ENCODE assay signal across 22 mouse cellular contexts in the genomic region with DNA sequence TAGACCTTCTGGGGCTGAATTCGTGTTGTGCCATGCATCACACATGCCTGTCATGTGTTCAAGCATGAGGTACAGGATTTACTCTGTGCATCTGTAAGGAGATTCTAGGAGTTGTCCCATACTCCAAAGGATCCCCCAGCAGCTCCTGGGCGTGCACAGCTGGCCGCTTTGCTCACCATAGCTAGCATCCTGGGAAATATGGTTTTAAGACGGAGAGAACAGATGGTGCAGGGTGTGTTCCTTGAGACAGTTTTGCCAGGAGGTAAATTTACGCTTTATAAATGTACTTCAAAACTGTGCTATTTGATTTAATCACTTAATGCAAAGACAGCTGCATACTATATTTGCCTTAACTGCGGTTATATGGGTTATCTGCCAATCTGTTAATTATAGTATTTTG.
A peak's percentile ranks its signal among the peaks of the same experiment; 100 is the strongest.
DNase-seq lines count a peak whose midpoint lies in the region; ATAC-seq lines count a peak whose summit lies in the region.
"Had no signal": no experiment of that assay in that cellular context is flagged by ENCODE, and none has a peak within 500 bp of the region (broad histone marks: within the 10 kb centered on the region; RNA-seq: fewer than 3 reads in every experiment).

No protein-coding gene starts in this region.

- H3K4me2 ChIP-seq in kidney, embryonic 15.5 days = no peak overlapping the region
- H3K4me2 ChIP-seq: embryonic facial prominence, embryonic 12.5 days; heart, embryonic 12.5 days; hindbrain, embryonic 13.5 days; liver, embryonic 15.5 days; lung, embryonic 14.5 days; midbrain, embryonic 15.5 days had no signal

- ATAC-seq in kidney, embryonic 15.5 days (replicated peaks; ENCODE audit: low FRiP score) = no peak
- ATAC-seq: intestine, embryonic 16.5 days; midbrain, embryonic 15.5 days had no signal

- WGBS in kidney, embryonic 15.5 days = 72% methylated on average over 6 of the region's 6 CpGs

- H3K4me1 ChIP-seq in kidney, embryonic 15.5 days = peaks cover 26% of the 10 kb centered on the region
- H3K4me1 ChIP-seq: heart, embryonic 12.5 days; liver, embryonic 15.5 days; midbrain, embryonic 15.5 days had no signal

- H3K9ac ChIP-seq in kidney, embryonic 15.5 days = no peak overlapping the region
- H3K9ac ChIP-seq: embryonic facial prominence, embryonic 12.5 days; heart, embryonic 12.5 days; hindbrain, embryonic 13.5 days; liver, embryonic 15.5 days; lung, embryonic 14.5 days; midbrain, embryonic 15.5 days had no signal

- H3K27ac ChIP-seq in kidney, embryonic 15.5 days = 0 out of 2 replicates have a peak overlapping the region, but pooled peaks have one; percentile 27
- H3K27ac ChIP-seq: embryonic facial prominence, embryonic 12.5 days; heart, adult 2 months; hindbrain, embryonic 13.5 days; left cerebral cortex, adult 2 months; liver, embryonic 15.5 days; midbrain, embryonic 15.5 days had no signal

- H3K36me3 ChIP-seq in kidney, embryonic 15.5 days = no peaks in the 10 kb centered on the region
- H3K36me3 ChIP-seq: embryonic facial prominence, embryonic 12.5 days; heart, embryonic 12.5 days; hindbrain, embryonic 13.5 days; liver, embryonic 15.5 days; midbrain, embryonic 15.5 days had no signal

- no peaks in the 10 kb centered on the region for H3K9me3 ChIP-seq in kidney, embryonic 15.5 days (replicated peaks)
- H3K9me3 ChIP-seq: embryonic facial prominence, embryonic 12.5 days; heart, embryonic 12.5 days; hindbrain, embryonic 13.5 days; liver, embryonic 15.5 days; midbrain, embryonic 15.5 days had no signal

- no peaks in the 10 kb centered on the region for H3K27me3 ChIP-seq in kidney, embryonic 15.5 days
- H3K27me3 ChIP-seq: embryonic facial prominence, embryonic 12.5 days; heart, embryonic 12.5 days; hindbrain, embryonic 13.5 days; liver, embryonic 15.5 days; midbrain, embryonic 15.5 days had no signal

- no peak overlapping the region for H3K4me3 ChIP-seq in kidney, embryonic 15.5 days (replicated peaks)
- H3K4me3 ChIP-seq: embryonic facial prominence, embryonic 12.5 days; heart, adult 2 months; heart, embryonic 12.5 days; hindbrain, embryonic 13.5 days; left cerebral cortex, adult 2 months; liver, embryonic 15.5 days; midbrain, embryonic 15.5 days had no signal

- DNase-seq in kidney, postnatal 10 days = no peak
- peak; percentile 13 to 14 for DNase-seq in right cerebral cortex, adult 2 months (ENCODE audit: low spot score in 2 of 2)
- no peak for DNase-seq in right cerebral cortex, postnatal 10 days (ENCODE audit: low spot score in 2 of 2)
- peak; percentile 5 for DNase-seq in right cerebral cortex, postnatal 14 days
- no peak for DNase-seq in ovary, adult 18-20 months (ENCODE audit: low spot score)
- DNase-seq: adrenal gland, adult 2 months; adrenal gland, postnatal 36 days; B cell, adult 2 months; cerebellum, adult 8-10 months; cerebellum, postnatal 25 days; heart, adult 2 months; heart, postnatal 4 days; lung, embryonic 14.5 days; lung, postnatal 14 days had no signal

Comparison
In these comparisons a context has a peak if more than half of its experiments do, and no peak if none do; other contexts are left out.
1. DNase-seq: peak in right cerebral cortex, adult 2 months (2 of 2) and right cerebral cortex, postnatal 14 days (single experiment); none in kidney, postnatal 10 days (single experiment), right cerebral cortex, postnatal 10 days (0 of 2) and ovary, adult 18-20 months (single experiment).